Mouse (Mus musculus): Measurements from ENCODE around the gene Ankrd55.
A peak's percentile ranks its signal among the peaks of the same experiment; 100 is the strongest.
"Not testable (repeated sequence)": the region's sequence is repeated elsewhere in the genome, so short reads cannot be mapped to it uniquely, and the experiment has no call there.

Ankrd55 gene

DNA sequence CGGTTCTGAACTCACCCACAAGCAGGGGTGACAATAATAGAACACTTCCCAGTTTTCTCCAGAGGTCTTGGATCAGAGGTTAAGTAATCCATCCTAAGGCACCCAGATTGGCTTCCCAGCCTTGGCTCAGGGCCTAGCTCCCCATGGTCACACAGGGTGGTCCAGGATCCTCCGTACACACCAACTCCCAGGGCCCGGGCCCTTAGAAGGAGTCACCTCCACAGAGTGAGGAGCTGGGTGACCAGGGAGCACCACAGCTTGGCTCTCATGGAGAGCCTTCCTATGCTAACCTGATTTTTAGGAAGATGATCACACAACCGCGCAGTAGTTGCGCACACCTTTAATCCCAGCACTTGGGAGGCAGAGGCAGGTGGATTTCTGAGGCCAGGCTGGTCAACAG is 127.6 kb downstream of the Ankrd55 start:
- no peak for DNase-seq

GRCm38 (mm10) chr13:112416410-112417162 is 128.3 kb downstream of the Ankrd55 start:
- no peak for DNase-seq

GRCm38 (mm10) chr13:112417163-112417523 is 128.9 kb downstream of the Ankrd55 start:
- DNase-seq = no peak

- DNase-seq = no peak
Measured at GRCm38 (mm10) chr13:112417861-112418423, 129.7 kb downstream of the Ankrd55 start.

GRCm38 (mm10) chr13:112418595-112418994 is 130.3 kb downstream of the Ankrd55 start:
- no peak for DNase-seq

- DNase-seq = no peak
Measured at GRCm38 (mm10) chr13:112424212-112424611, 136.0 kb downstream of the Ankrd55 start.

DNA sequence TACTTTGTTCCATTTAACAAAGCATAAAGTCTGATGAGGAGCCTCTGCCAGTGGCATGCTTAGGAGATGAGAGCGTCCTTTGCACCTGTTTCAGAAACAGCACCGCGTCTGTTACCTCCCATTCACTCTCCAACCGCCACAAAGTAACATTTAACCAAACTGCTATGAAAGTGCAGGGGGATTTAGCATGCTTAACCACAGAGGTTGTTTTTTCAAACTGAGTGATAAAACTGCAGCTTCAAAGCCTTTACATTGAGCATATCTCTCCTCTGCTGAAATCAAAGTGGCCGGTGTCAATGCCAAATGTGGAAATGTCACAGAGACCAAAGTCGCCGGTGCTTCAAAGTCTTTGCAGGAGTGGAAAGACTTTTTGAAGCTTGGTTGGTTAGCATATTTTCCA is 136.4 kb downstream of the Ankrd55 start:
- no peak for DNase-seq

GRCm38 (mm10) chr13:112425181-112425654 is 137.0 kb downstream of the Ankrd55 start:
- DNase-seq = no peak

GRCm38 (mm10) chr13:112426265-112427135 is 138.2 kb downstream of the Ankrd55 start:
- no peak for DNase-seq

DNA sequence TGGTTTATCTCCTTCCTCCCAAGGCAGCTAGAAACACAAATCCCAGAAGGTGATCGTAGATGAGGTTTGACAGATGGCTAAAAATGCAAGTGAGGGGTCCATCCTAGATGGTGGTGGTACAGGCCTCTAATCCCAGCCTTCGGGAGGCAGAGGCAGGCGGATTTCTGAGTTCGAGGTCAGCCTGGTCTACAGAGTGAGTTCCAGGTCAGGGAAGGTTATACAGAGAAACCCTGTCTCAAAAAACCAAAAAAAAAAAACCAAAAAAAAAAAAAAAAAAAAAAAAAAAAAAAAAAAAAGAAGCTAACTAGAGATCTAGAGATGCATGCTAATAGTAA is 138.9 kb downstream of the Ankrd55 start:
- DNase-seq = not testable (repeated sequence)

- DNase-seq = peak in 1 of 2 experiments; percentile 28
Measured at GRCm38 (mm10) chr13:112427521-112427920, 139.3 kb downstream of the Ankrd55 start.

DNA sequence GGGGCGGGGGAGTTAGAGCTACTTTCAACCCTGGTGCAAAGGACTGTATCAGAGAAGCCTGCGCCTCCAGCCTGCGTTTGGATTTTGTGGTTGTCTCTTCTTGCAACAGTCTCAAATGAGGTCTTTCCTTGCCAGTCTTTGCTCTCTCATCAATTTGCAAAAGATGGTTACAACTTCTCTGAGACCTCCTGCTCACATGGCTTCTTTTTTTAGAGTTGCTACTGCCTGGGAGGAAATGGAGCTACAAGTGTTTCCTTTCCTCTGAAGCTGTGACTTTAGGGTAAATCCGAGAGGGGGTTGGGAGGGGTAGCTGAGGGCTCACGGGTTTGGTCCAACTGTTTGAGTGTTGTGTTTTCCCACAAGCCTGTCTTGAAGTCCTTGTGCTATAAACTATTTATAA is 145.0 kb downstream of the Ankrd55 start:
- no peak for DNase-seq

Data from spleen, adult 18-20 months (tissue).